In genomic region chr6:37300492-37300891, GRCm38 (mm10) we compare ENCODE assay signal across 9 mouse cellular contexts. TPM values are rescaled to one million over a fixed set of nuclear protein-coding genes. Genes with fewer than 3 reads are reported as not detected.
DNase-seq lines count a peak whose midpoint lies in the region; ATAC-seq lines count a peak whose summit lies in the region.
"Had no signal": no experiment of that assay in that cellular context is flagged by ENCODE, and none has a peak within 500 bp of the region (broad histone marks: within the 10 kb centered on the region; RNA-seq: fewer than 3 reads in every experiment).

No protein-coding gene starts in this region.

- no peaks in the 10 kb centered on the region for H3K9me3 ChIP-seq in lung, embryonic 15.5 days
- no peaks in the 10 kb centered on the region for H3K9me3 ChIP-seq in limb, embryonic 11.5 days (ENCODE audit: control insufficient read depth, low read length)
- no peaks in the 10 kb centered on the region for H3K9me3 ChIP-seq in stomach, embryonic 15.5 days

- H3K27ac ChIP-seq in lung, embryonic 15.5 days = no peak overlapping the region
- H3K27ac ChIP-seq in limb, embryonic 11.5 days (replicated peaks; ENCODE audit: low read depth, low read length) = no peak overlapping the region
- no peak overlapping the region for H3K27ac ChIP-seq in stomach, embryonic 15.5 days

- H3K9ac ChIP-seq in lung, embryonic 15.5 days = no peak overlapping the region
- H3K9ac ChIP-seq in limb, embryonic 11.5 days (ENCODE audit: low read length) = no peak overlapping the region
- H3K9ac ChIP-seq in stomach, embryonic 15.5 days = no peak overlapping the region

- H3K27me3 ChIP-seq in lung, embryonic 15.5 days = peaks cover 51% of the 10 kb centered on the region
- H3K27me3 ChIP-seq in limb, embryonic 11.5 days (ENCODE audit: control insufficient read depth, insufficient read depth, low read length) = peaks cover 48% of the 10 kb centered on the region
- peaks cover 33% of the 10 kb centered on the region for H3K27me3 ChIP-seq in stomach, embryonic 15.5 days (replicated peaks)

- DNase-seq in frontal cortex, adult 2 months (ENCODE audit: extremely low spot score in 1 of 2, low spot score in 1 of 2) = no peak
- DNase-seq in lung, adult 18-20 months = no peak
- DNase-seq in limb, embryonic 11.5 days (ENCODE audit: low spot score) = no peak
- DNase-seq in layer of hippocampus, adult 18-20 months (ENCODE audit: low spot score in 2 of 2) = no peak
- DNase-seq: kidney, postnatal 14 days had no signal

- 13% methylated on average over 13 of the region's 13 CpGs for WGBS in lung, embryonic 15.5 days
- 14% methylated on average over 13 of the region's 13 CpGs for WGBS in limb, embryonic 11.5 days
- 16% methylated on average over 13 of the region's 13 CpGs for WGBS in stomach, embryonic 15.5 days

- H3K4me2 ChIP-seq in lung, embryonic 15.5 days = peak overlapping the region; percentile 96
- H3K4me2 ChIP-seq in limb, embryonic 11.5 days (ENCODE audit: low read depth, severe bottlenecking) = peak overlapping the region; percentile 99; the same call in 1 of the 2 replicates
- H3K4me2 ChIP-seq in stomach, embryonic 15.5 days = peak overlapping the region; percentile 98

- no peak overlapping the region for H3K4me3 ChIP-seq in lung, embryonic 15.5 days
- peak overlapping the region; percentile 65; the same call in 1 of the 2 replicates for H3K4me3 ChIP-seq in limb, embryonic 11.5 days (ENCODE audit: low read depth, low read length)
- H3K4me3 ChIP-seq in stomach, embryonic 15.5 days (replicated peaks) = peak overlapping the region; percentile 54

- H3K4me1 ChIP-seq in lung, embryonic 15.5 days = peaks cover 15% of the 10 kb centered on the region
- H3K4me1 ChIP-seq in limb, embryonic 11.5 days (ENCODE audit: control insufficient read depth, insufficient read depth, low read length) = 0 out of 2 replicates have a peak, but pooled peaks cover 4% of the 10 kb centered on the region
- H3K4me1 ChIP-seq in stomach, embryonic 15.5 days = peaks cover 8% of the 10 kb centered on the region; the same call in 1 of the 2 replicates

- peak; percentile 6; the same call in 1 of the 2 replicates for ATAC-seq in frontal cortex, adult (ENCODE audit: low TSS enrichment)
- ATAC-seq in lung, embryonic 15.5 days (ENCODE audit: borderline replicate concordance, extremely low read depth, low FRiP score, low TSS enrichment) = no peak
- ATAC-seq in limb, embryonic 11.5 days (ENCODE audit: insufficient number of reproducible peaks, low FRiP score, low TSS enrichment, low read depth) = no peak
- no peak for ATAC-seq in stomach, embryonic 15.5 days (ENCODE audit: insufficient read depth, low FRiP score, low read depth)
- no peak for ATAC-seq in activated CD4-positive, CD25-positive, alpha-beta regulatory T cell, adult 4 months

- no peaks in the 10 kb centered on the region for H3K36me3 ChIP-seq in lung, embryonic 15.5 days
- no peaks in the 10 kb centered on the region for H3K36me3 ChIP-seq in limb, embryonic 11.5 days (ENCODE audit: control insufficient read depth, insufficient read depth, low read length)
- no peaks in the 10 kb centered on the region for H3K36me3 ChIP-seq in stomach, embryonic 15.5 days

RNA-seq across cellular contexts. Expression of gene Dgki, which starts 0.5 kb away (rescaled TPM):
- polyA plus RNA-seq in frontal cortex, adult 2 months (2012; rRNA removed) = 11.4 and 11.6 TPM in 2 replicates
- polyA plus RNA-seq in lung, embryonic 15.5 days (2015; fragmentation: Nextera tagmentation; extraction: Ambion mirVana) = 0.24 and 0.60 TPM in 2 replicates
- polyA plus RNA-seq in limb, embryonic 11.5 days (2014; fragmentation: Nextera tagmentation; extraction: Ambion mirVana) = 0.92 and 0.97 TPM in 2 replicates
- 0.76 and 0.81 TPM in 2 replicates for polyA plus RNA-seq in stomach, embryonic 15.5 days (2015; fragmentation: Nextera tagmentation; extraction: Ambion mirVana)
- under 1 TPM in 1 of 2 experiments, not detected in 1; 0.21 TPM for polyA plus RNA-seq in activated CD4-positive, CD25-positive, alpha-beta regulatory T cell, adult 4 months (2017; shearing (Covaris generic))
- 10 to 100 TPM; 86.9 to 88.0 TPM for total RNA-seq in layer of hippocampus, adult 18-20 months (2021)
